Mouse (Mus musculus): ENCODE results near the gene Aacs. TPM values are rescaled to one million over a fixed set of nuclear protein-coding genes. Genes with fewer than 3 reads are reported as not detected.

The Aacs gene
- polyA plus RNA-seq, 2 experiments: 35.5 to 43.3 TPM

- no peaks in the 10 kb centered on the region for H3K36me3 ChIP-seq (ENCODE audit: control insufficient read depth, insufficient read depth, low read length)
- H3K27ac ChIP-seq (replicated peaks; ENCODE audit: low read depth, low read length): no peak overlapping the region
- no peaks in the 10 kb centered on the region for H3K9me3 ChIP-seq (ENCODE audit: control insufficient read depth, low read length)
- H3K4me3 ChIP-seq (replicated peaks; ENCODE audit: low read length): peak overlapping the region; percentile 26; the same call in 1 of the 2 replicates
- WGBS: 41% methylated on average over 7 of the region's 7 CpGs
- H3K4me1 ChIP-seq (ENCODE audit: control insufficient read depth, insufficient read depth, low read length): peaks cover 3% of the 10 kb centered on the region; the same call in 1 of the 2 replicates
- ATAC-seq (ENCODE audit: low FRiP score, low read depth): no peak
- no peak for TF ChIP-seq POLR2A (IDR thresholded peaks at IDR 0.05; ENCODE audit: borderline replicate concordance, extremely low read depth, insufficient read depth, insufficient read length)
- H3K9ac ChIP-seq (ENCODE audit: low read depth, low read length, severe bottlenecking): no peak overlapping the region
- no peaks in the 10 kb centered on the region for H3K27me3 ChIP-seq (ENCODE audit: control insufficient read depth, insufficient read depth, low read length)
- DNase-seq (ENCODE audit: low spot score): no peak
- peak overlapping the region; percentile 43 for H3K4me2 ChIP-seq (replicated peaks; ENCODE audit: low read depth, low read length, severe bottlenecking)
Observed at GRCm38 (mm10) chr5:125465192-125465591, 10.4 kb upstream of the Aacs start.

GRCm38 (mm10) chr5:125465701-125466106 is 9.9 kb upstream of the Aacs start:
- Histone ChIP-seq H3K4me3 (replicated peaks; ENCODE audit: low read length) (peak overlapping the region; percentile 26), H3K9me3 (ENCODE audit: control insufficient read depth, low read length) (no peaks in the 10 kb centered on the region), H3K27me3 (ENCODE audit: control insufficient read depth, insufficient read depth, low read length) (no peaks in the 10 kb centered on the region), H3K4me1 (ENCODE audit: control insufficient read depth, insufficient read depth, low read length) (peaks cover 3% of the 10 kb centered on the region; the same call in 1 of the 2 replicates), H3K36me3 (ENCODE audit: control insufficient read depth, insufficient read depth, low read length) (no peaks in the 10 kb centered on the region), H3K27ac (replicated peaks; ENCODE audit: low read depth, low read length) (no peak overlapping the region), H3K9ac (ENCODE audit: low read depth, low read length, severe bottlenecking) (no peak overlapping the region), H3K4me2 (replicated peaks; ENCODE audit: low read depth, low read length, severe bottlenecking) (peak overlapping the region; percentile 43)
- TF ChIP-seq POLR2A (IDR thresholded peaks at IDR 0.05; ENCODE audit: borderline replicate concordance, extremely low read depth, insufficient read depth, insufficient read length): peak; percentile 72; the same call in 1 of the 2 replicates
- ATAC-seq (ENCODE audit: low FRiP score, low read depth) (peak; percentile 100), DNase-seq (ENCODE audit: low spot score) (peak; percentile 99)
- under 1% methylated on average over 25 of the region's 25 CpGs for WGBS

GRCm38 (mm10) chr5:125466483-125466882 is 9.1 kb upstream of the Aacs start:
- WGBS: 92% methylated on average over 5 of the region's 5 CpGs

GRCm38 (mm10) chr5:125467261-125467660 is 8.4 kb upstream of the Aacs start:
- no peak for TF ChIP-seq POLR2A (IDR thresholded peaks at IDR 0.05; ENCODE audit: borderline replicate concordance, extremely low read depth, insufficient read depth, insufficient read length)

More at GRCm38 (mm10) chr5:125466483-125466882, 9.1 kb upstream of the Aacs start:
- Histone ChIP-seq H3K27me3 (ENCODE audit: control insufficient read depth, insufficient read depth, low read length) (no peaks in the 10 kb centered on the region), H3K4me2 (replicated peaks; ENCODE audit: low read depth, low read length, severe bottlenecking) (peak overlapping the region; percentile 43; the same call in 1 of the 2 replicates), H3K9me3 (ENCODE audit: control insufficient read depth, low read length) (no peaks in the 10 kb centered on the region), H3K27ac (replicated peaks; ENCODE audit: low read depth, low read length) (no peak overlapping the region), H3K4me1 (ENCODE audit: control insufficient read depth, insufficient read depth, low read length) (peaks cover 3% of the 10 kb centered on the region; the same call in 1 of the 2 replicates), H3K4me3 (replicated peaks; ENCODE audit: low read length) (no peak overlapping the region), H3K9ac (ENCODE audit: low read depth, low read length, severe bottlenecking) (no peak overlapping the region), H3K36me3 (ENCODE audit: control insufficient read depth, insufficient read depth, low read length) (no peaks in the 10 kb centered on the region)
- no peak for ATAC-seq (ENCODE audit: low FRiP score, low read depth)
- no peak for DNase-seq (ENCODE audit: low spot score)
- no peak for TF ChIP-seq POLR2A (IDR thresholded peaks at IDR 0.05; ENCODE audit: borderline replicate concordance, extremely low read depth, insufficient read depth, insufficient read length)

GRCm38 (mm10) chr5:125470713-125471112 is 4.9 kb upstream of the Aacs start:
- DNase-seq (ENCODE audit: low spot score) (no peak), ATAC-seq (ENCODE audit: low FRiP score, low read depth) (no peak)
- Histone ChIP-seq H3K4me1 (ENCODE audit: control insufficient read depth, insufficient read depth, low read length) (no peaks in the 10 kb centered on the region), H3K9ac (ENCODE audit: low read depth, low read length, severe bottlenecking) (no peak overlapping the region), H3K4me2 (replicated peaks; ENCODE audit: low read depth, low read length, severe bottlenecking) (no peak overlapping the region), H3K9me3 (ENCODE audit: control insufficient read depth, low read length) (no peaks in the 10 kb centered on the region), H3K4me3 (replicated peaks; ENCODE audit: low read length) (no peak overlapping the region), H3K27me3 (ENCODE audit: control insufficient read depth, insufficient read depth, low read length) (no peaks in the 10 kb centered on the region), H3K27ac (replicated peaks; ENCODE audit: low read depth, low read length) (no peak overlapping the region), H3K36me3 (ENCODE audit: control insufficient read depth, insufficient read depth, low read length) (no peaks in the 10 kb centered on the region)
- TF ChIP-seq POLR2A (IDR thresholded peaks at IDR 0.05; ENCODE audit: borderline replicate concordance, extremely low read depth, insufficient read depth, insufficient read length): no peak
- WGBS: 85% methylated on average over 4 of the region's 4 CpGs

More at GRCm38 (mm10) chr5:125467261-125467660, 8.4 kb upstream of the Aacs start:
- Histone ChIP-seq H3K4me1 (ENCODE audit: control insufficient read depth, insufficient read depth, low read length) (peaks cover 3% of the 10 kb centered on the region; the same call in 1 of the 2 replicates), H3K27ac (replicated peaks; ENCODE audit: low read depth, low read length) (no peak overlapping the region), H3K36me3 (ENCODE audit: control insufficient read depth, insufficient read depth, low read length) (no peaks in the 10 kb centered on the region), H3K4me3 (replicated peaks; ENCODE audit: low read length) (no peak overlapping the region), H3K9me3 (ENCODE audit: control insufficient read depth, low read length) (no peaks in the 10 kb centered on the region), H3K9ac (ENCODE audit: low read depth, low read length, severe bottlenecking) (no peak overlapping the region), H3K27me3 (ENCODE audit: control insufficient read depth, insufficient read depth, low read length) (no peaks in the 10 kb centered on the region), H3K4me2 (replicated peaks; ENCODE audit: low read depth, low read length, severe bottlenecking) (no peak overlapping the region)
- DNase-seq (ENCODE audit: low spot score): no peak
- 87% methylated on average over 14 of the region's 14 CpGs for WGBS
- ATAC-seq (ENCODE audit: low FRiP score, low read depth): no peak
